Mouse (Mus musculus) naive thymus-derived CD4-positive, alpha-beta T cell, adult 2 months (primary cell): ENCODE measurements around the gene Dpf2.

Source experiments
- DNase-seq: peaks from one replicate; pipeline ENCODE4 v3.0.0-alpha.2; 2011; ENCODE audit warnings: low read depth

Gene Dpf2

DNA sequence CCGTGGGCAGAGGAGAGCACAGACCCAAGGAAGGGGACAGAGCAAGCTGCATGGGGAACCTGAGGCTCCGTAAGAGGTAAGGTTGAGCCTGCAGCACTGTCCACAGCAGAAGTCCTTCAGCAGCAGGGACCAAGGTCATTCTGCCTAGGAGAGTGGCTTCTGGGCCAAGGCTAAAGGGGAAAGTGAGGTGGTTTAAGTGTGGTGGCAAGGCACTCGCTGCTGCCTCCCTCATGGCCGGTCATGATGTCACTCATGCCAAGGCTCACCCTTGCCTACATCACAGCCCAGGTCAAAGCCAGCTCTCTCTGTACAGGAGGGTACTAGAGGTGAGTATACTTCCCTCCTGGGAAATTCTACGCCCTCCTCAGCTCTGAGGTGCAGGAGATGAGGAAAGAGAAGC, 49.0 kb downstream of the Dpf2 start:
- no peak for DNase-seq

DNA sequence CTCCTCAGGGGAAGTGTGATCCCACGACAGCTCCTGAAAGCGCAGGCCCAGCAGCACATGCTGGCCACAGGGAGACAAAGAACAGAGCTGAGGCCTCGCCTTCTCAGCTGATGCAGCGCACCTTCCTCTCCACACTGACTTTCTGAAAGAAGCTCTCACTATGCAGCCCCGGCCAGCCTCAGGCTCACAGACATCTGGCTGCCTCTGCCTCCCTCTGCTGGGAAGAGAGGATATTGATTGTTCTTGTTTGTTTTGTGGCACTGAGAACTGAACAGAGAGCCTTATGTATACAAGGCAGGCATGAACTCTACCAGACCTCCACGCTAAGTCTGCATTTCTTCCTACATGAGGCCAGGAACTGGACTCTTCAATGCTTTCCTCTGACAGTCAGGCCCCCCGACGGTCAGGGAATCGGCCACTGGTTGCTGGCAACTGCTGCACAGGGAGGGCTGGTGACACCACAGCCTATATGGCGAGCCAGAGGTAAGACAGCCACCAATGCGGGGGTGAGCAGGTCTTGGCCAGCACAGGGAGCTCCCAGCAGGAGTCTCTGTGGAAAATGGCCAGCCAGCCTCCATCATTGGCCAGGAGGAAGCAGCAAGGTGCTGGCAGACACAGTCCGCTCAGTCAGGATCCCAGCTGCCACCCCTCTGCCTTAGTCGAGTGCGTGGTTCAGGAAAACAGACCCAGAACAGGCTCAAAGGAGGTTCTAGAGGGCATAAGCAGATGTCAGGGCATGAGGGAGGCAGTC, 50.3 kb downstream of the Dpf2 start:
- peak; percentile 32 for DNase-seq

DNA sequence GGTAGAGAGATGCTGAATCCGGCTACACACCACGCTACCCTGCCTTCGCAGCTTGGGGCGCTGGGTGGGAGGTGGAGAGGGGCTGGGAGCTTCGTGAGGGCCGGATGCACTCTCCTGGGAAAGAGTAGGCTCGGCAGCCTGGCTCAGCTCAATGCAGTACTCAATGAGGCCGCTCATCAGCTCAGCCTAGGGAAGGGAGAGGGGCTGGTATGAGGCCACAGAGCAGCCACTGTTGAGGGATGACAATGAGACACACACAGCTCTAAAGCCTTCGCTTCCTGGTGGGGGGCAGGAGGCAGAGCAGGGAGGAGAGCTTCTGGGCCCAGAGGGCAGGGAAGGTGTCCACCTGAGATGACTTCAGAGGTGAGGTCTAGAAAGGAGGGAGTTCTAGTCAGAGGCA, 56.2 kb downstream of the Dpf2 start:
- DNase-seq, result no peak

DNA sequence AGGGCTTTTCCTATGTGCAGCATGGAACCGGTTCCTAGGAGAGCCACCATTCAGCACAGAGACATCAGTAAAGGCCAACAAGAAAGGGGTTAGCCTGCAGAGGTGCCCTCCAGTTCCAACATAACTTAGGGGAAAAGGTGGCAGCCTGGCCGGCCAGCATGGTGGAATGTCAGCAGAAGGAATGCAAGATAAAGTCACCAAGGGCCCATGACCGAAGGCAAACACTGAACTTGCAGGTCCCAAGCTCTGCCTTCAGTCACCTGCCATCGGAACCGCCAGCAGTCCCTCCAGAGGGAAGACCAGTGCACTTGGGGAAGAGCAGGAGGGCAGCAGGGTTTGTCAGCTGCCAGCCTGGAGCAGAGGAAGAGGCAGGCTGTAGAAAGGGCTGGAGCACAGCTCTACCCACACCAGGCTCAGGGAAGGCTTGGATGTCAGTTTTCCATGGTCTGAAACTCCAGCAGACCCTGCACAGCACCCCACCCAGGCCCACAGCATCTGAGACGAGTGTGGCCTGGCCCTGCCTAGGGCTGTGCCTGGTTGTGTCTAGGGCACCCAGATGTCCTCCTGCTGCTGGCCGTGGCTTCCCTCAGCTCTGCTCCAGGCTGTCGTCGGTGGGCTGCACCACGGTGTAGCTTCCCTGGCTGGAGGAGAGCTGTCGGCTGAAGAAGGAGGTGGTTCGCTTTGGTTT, 60.6 kb downstream of the Dpf2 start:
- no peak for DNase-seq

DNA sequence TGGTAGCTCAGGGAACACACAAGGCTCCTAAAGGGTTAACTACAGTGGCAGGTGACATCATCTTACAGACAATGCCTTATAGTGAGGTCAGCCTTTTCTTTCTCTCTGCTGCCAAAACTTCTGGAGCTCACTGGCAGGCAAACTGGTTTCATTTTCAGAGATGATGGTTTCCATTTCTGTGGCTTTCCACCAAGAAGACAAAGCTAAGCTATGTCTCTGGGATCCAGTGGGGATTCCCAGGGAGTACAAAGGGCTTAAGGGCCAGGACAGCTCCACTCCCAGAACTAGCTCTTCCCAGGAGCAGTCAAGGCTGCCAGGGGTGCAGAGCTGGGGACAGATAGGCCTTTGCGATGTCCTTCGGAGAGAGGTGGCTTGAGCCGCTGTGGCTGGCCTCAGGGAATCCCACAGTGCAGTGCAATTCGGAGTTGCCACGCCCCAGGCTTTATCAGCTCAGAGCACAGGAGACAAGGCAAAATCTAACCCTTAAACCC, 61.3 kb downstream of the Dpf2 start:
- no peak for DNase-seq

DNA sequence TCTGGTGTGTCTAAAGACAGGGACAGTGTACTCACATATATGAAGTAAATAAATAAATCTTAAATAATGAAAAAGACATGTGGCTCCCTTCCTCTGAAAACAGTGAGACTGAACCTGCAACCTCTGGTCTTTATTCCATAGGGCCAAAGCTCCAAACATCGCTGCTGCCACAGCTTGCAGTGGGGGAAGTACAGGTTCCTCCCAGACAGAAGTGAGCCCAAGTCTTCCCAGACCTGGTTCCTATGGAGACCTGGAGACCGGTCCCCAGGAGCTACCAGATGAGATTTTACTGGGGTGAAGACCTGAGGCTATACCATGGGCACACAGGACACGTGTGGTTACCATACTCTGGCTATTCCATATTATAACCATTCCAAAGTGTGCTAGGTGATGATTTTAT, 62.0 kb downstream of the Dpf2 start:
- DNase-seq, result no peak

DNA sequence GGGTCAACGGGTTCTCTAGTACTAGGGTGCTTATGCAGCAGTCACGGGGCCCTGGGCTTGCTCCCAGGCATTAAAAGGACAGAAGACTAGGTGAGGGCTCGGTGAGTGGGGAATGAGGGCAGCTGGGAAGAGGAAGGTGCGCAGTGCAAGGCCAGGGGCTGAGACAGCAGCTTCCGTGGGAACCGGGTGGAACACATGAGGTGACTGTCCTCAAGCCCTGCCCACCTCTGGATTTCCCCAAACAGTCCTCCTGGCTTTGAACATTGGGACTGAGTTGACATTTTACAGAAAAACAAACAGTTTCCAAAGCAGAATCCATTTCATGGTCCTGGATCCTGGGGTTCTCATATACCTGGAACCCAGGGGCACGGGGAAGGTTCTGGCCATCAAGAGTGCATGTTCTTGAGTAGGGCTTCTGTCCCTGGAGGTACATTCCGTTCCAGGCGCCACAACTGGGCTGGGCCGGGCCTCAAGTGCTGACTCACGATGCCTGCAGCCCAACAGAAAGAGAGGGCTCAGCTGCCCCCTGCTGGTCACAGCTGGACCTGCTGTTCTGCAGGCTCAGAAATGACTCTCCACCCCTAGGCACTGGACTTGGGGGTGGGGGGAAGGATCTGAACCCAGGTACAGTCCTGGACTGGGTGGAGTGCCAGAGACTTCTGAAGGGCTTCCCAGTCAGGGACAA, 62.8 kb downstream of the Dpf2 start:
- DNase-seq, result peak; percentile 95

DNA sequence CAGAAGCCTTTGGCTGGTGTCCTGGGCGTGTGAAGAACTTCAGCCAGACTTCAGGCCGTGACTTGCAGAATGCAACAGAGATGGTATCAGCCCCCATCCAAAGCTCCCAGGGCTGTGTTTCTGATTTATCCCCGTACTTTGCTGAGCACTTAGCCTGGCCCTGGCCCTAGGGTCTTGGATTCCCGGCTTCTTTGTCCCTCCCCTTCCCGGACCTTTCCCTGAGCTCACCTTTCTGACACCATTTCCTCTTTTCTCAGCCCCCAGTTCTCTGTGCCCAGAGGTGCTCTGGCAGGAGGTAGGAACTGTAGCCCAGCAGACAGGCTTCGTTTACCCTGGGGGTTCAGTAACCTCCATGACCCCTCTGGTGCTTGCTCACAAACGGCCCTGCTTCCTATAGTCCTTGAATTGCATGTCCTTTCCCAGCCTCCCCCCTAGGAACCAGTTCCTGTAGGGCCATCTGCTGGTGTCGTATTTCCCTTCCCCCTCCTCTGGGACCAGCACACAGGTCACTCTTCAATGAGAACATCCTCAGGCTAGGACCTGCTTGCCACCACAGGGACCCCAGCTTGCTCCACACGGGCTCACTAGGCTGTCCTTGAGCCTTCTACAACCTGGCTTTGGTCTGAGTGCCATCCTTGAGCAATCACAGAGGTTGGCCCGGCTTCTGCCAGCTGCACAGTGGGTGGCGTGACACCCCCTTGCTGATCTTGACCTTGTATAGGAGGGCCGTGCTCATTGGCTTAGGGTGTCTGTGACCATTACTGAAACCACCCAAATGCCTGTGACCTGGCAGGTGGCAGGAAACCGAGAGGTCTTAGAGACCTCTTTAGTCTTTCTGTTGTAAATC, 63.8 kb downstream of the Dpf2 start:
- DNase-seq, result peak; percentile 36

DNA sequence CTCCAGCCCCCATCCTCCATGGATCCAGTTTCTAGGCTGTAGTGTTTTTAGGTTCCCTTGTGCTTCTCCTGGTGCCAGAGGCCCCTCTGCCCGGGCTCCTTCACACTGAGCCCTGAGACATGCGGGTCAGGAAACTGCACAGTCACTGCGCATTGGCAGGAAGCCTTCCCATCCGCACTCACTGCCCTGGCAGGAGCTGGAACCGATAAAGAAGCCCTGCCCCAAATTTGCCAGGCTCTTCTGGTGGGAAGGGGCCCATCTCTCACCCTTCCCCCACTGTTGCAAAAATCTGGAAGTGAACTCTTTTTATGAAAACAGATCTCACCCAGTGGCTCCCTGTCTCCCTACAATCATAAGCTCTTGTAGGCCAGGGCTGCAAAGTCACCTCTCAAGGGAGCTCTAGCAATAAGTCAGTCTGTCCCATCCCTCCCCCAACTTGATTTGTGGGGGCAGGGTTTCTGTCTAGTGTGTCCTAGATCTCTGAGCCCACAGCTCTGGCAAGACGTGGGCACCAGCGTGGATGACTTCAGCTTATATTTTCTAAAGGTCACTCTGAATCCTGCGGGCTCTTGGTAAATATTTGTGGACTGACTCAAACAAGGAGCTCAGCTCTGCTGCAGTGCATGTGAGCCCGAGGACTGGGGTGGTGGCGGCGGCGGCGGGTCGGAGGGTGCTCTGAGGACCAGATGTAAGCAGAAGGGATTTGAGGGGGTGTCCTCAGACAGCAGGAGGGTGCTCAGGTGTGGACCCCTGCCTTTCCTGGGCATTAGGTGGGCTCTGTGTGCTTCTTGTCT, 64.6 kb downstream of the Dpf2 start:
- peak; percentile 38 for DNase-seq

DNA sequence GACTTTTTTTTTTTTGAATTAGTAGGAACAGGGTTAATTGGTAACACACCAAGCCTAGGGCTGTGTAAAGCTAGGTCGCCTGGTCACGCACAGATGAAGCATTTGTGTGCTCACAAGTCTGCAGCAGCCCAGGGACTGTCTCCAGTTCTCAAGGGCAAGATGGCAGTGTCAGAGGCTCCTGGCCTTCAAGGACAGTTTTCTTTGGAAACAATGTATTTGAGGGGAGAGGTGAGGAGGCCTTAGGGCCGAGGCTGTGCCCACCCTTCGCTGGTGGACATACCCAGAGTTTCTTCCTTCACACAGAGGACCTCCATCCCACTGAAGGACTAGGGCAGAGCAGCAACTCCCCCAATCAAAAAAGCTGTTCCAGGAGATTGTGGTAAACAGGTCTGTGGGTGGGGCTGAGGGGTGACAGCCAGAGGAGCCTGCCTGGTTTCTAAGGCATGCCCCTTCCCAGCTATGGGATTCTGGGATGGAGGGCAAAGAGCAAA, 65.5 kb downstream of the Dpf2 start:
- DNase-seq, result no peak

DNA sequence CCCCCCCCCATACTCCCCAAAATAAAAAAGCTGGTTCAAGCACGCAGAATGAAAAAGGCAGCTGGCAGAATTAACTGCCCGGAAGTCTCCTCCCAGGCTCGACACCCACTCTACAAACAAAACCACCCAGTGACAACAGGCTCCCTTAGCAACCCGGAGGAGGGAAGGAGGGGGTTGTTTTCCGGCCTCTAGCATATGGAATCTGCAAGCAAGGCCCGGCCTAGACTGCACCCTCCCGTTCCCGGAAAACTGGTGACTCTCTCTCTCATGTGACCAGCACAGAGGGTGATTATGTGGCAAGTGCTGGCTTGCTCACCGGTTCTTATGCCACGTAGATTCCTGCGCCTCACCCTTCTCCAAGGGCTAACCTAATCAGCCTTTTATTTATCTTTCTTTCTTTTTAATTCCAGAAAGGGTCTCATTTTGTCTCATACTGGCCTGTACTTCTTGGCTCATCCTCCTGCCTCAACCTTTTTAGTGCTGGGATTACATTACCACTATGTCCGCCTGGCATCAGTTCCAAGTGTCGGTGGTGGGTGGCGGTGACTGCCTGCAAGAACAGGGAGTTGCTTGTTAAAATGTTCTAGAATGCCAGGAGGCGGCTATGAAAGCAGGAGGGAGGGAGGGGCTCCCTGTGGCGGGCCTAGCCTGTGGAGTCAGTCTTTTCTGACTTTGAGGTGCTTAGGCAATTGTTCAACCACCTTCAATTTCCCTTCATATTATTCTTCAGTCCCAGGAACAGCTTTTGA, 66.1 kb downstream of the Dpf2 start:
- peak; percentile 83 for DNase-seq
